Mouse (Mus musculus) right cerebral cortex, postnatal 10 days (tissue): ENCODE results near the gene Mpi.

ENCODE experiments used
- DNase-seq, 2 experiments: peaks; one replicate each; pipeline ENCODE4 v3.0.0; 2021; ENCODE audit warnings: low spot score in 2 of 2

Mpi gene

GRCm38 (mm10) chr9:57523754-57524153 is 28.8 kb downstream of the Mpi start:
- no peak for DNase-seq

DNA sequence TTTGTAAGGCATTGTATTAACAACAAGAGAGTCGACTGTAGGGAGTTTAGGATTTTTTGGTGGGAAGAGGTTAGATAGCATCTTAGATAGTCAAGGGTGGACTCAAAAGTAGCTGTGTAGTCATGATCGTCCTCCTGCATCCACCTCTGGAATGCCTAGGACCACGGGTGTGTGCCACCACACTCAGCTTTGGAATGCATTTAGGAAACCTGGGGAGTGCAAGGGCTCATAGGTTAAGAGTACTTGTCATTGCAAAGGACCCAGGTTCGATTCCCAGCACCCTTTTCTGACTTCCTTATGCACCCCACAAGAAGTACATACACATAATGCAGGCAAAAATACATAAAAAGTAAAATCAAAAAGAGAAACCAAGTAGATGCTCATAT is 29.7 kb downstream of the Mpi start:
- DNase-seq, result no peak

GRCm38 (mm10) chr9:57522114-57522860 is 30.3 kb downstream of the Mpi start:
- no peak for DNase-seq

DNA sequence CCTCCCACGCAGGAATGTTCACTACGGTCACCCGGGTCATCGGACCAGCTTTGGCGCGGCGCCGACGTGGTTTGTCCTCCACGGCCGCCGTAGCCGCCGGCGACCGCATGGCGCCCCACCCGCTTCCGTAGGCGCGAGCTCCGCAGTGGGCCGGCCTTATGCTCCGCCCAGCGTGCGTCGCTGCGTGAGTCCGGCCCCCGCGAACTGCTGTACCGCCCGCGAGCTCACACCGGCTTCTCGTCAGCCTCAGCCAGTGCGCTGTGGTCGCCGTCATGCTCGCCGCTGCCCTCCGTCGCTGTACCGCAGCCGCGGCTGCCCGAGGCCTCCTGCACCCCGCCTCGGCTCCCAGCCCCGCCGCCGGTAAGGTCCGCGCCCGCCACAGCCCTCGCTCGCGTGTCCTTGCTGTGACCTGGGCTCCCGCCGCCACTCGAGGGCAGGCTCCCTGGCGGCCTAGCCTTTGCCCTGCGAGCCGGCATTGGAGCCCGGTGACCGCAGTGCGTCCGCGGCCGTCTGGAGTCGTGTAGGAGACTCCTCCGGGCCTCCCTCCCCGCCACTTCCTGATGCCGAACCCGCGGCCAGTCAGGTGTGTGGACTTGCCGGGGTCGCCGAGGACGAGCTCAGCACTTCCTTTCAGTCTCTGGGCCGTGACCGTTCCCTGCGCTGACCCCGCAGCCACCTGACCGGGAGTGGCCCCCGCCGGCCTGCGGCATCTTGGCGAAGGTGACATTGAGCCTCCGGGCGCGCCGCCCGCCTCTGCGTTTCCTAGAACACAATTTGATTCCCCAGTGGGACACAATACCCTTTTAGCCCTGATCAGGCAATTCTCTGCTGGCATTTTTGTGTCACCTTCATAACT is 31.3 kb downstream of the Mpi start, which contains the start of gene Cox5a:
Cox5a (plus strand) TSS at position 219 of the 856 bp plus-strand sequence.
- DNase-seq, result peak; percentile 96

GRCm38 (mm10) chr9:57520375-57521055 is 32.0 kb downstream of the Mpi start:
- DNase-seq, result no peak

DNA sequence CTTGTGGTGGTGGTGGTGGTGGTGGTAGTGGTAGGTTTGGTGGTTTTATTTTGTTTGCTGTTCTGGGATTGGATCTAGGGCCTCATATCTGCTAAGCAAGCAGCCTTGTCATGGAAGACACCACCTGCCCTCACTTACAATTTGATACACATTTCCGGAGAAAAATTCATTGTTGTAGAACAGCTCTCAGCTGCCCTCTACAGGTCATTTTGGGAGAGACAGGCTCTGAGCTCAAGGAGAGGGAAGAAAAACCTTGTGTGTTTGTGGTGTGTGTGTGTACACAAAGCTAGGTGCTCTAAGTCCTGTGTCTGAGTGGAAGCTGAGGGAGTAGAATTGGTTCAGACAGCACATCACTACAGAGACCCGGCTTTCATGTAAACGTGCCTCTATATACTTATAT is 35.5 kb downstream of the Mpi start:
- peak in 1 of 2 experiments; percentile 74 for DNase-seq

GRCm38 (mm10) chr9:57510577-57510976 is 42.0 kb downstream of the Mpi start:
- no peak for DNase-seq

- peak; percentile 71 to 73 for DNase-seq
These were observed 46.9 kb downstream of the Mpi start for GRCm38 (mm10) chr9:57505700-57506099.

GRCm38 (mm10) chr9:57504891-57505290 is 47.7 kb downstream of the Mpi start:
- no peak for DNase-seq

GRCm38 (mm10) chr9:57504381-57504700 is 48.2 kb downstream of the Mpi start:
- DNase-seq, result peak; percentile 76 to 78

DNA sequence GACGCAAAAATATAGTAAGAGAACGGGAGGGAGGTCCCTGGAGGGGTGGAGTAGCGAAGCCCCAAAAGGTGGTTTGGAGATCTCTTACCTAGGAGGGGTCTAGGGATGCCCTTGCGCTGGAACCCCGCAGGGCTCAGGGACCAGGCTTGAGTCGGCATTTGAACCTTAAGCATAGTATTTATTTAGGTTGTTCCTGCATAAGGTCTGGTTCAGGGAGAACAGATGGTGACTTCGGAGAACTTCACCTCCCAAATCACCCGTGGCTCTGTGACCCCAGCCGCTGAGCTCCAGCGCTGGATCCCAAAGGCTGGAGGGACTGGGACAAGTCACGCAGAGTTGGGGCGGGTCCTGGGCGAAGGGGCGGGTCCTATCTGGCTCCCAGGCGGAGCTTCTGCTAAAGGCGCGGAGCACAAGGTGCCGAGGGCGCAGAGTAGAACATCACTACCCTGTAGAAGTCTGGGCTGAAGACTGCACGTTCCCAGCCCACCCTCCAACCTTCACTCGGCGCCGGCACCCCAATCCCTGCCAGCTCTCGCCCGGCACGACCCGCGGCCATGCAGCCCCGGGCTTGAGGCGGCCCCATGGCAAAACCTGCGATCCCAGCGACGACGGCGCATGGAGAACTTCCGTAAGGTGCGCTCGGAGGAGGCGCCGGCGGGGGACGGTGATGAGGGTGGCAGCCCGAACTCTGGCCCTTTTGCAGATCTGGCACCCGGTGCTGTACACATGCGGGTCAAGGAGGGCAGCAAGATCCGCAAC is 48.8 kb downstream of the Mpi start, which contains the start of gene Rpp25:
Rpp25 (plus strand) TSS at position 405 of the 759 bp plus-strand sequence.
- DNase-seq, result peak; percentile 67 to 68

DNA sequence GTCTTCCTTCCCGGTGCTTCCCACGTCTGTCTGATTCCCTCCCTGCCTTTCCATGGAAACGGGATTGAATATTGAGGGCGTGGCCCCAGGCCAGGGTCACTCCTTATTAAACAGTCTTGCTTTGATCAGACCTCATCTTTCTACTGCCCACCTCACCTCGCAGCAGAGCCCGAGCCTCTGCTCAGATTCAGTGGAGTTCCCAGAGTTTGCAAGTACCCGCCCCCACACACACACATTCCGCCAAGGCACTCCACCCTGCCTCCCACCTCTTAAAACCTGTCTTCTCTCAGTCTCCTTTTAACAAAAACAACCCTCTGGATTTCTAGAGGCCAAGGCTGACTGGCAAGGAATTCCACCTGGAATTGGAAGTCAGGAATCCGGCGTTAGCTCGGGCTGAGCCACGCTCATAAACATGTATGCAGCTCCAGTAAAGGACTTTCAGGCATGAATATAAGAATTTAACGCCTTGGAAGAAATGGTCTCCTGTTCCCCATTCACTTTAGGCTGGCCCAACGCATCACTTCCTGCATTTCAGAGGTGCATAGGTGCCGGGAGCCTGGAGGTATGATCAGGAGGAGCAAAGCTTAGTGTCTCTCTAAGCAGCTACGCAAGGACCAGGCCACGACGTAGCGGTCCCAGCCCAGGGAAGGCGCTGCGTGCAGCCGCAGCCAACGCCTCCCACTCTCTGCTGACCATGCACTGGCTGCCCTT is 49.5 kb downstream of the Mpi start:
- peak in 1 of 2 experiments; percentile 36 for DNase-seq

DNA sequence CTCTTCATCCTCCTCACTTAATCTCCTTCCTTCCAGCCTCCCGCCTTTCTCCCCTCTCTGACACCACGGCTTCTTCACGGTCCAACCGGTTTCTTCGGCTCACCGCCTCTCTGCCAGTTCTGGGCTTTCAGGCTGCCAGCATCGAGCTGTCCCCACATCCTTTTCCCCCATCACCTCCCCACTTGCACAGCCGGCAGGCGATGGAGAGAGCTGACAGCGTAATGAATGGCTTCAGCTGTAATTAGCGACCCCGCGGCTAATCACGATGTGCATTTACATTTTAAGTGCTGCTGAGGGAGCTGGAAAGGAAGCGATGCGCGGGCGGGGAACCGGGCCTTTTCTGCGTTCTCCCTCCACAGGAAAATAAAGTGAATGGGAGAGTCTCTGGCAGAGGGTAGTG is 50.7 kb downstream of the Mpi start:
- DNase-seq, result peak; percentile 79 to 82

DNA sequence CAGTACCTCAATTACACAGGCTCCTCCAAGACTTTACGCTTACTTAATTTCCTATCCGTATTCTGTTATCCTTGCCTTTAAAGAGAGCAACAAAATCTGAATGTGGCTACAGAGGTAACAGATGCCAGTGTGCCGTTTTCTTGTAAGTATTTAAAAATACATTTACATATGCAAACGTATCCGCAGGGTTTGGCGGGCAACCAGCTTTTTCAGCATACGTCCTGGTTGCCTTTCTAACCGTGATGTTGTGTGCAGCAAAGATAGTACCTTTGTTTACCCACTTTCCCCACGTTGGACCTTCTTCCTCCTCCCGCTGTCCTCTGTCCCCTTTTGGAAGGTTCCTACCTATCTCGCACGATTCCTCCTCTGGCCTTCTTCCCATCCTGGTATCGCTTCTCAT is 51.1 kb downstream of the Mpi start:
- peak; percentile 74 to 77 for DNase-seq

- DNase-seq, result no peak
These were observed 54.0 kb downstream of the Mpi start for GRCm38 (mm10) chr9:57498536-57498935.

- DNase-seq, result no peak
These were observed 55.3 kb downstream of the Mpi start for GRCm38 (mm10) chr9:57497236-57497635.

DNA sequence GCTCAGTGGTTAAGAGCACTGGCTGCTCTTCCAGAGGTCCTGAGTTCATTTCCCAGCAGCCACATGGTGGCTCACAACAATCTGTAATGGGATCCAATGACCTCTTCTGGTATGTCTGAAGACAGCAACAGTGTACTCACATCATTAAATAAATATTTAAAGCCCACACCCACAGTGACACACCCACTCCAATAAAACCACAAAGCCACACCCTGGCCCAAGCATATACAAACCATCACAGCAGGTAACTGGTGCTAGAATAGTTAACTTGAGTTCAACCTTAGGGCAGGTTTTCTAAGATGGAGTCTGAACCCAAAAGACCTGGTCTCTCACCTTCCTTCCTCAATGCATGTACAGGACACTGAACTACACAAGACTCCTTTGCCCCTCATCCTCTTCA is 57.6 kb downstream of the Mpi start:
- no peak for DNase-seq
